Mouse (Mus musculus) kidney, postnatal 36 days (tissue): Measurements from ENCODE around the gene Pdss2.

Experiments
- DNase-seq, 2 experiments: peaks; one replicate each; pipeline ENCODE4 v3.0.0; 2021 to 2022; ENCODE audit warnings: mixed read lengths in 2 of 2

Gene Pdss2

GRCm38 (mm10) chr10:43487441-43488010 lies 266.2 kb downstream of the Pdss2 start:
- DNase-seq, result peak; percentile 36 to 44

DNA sequence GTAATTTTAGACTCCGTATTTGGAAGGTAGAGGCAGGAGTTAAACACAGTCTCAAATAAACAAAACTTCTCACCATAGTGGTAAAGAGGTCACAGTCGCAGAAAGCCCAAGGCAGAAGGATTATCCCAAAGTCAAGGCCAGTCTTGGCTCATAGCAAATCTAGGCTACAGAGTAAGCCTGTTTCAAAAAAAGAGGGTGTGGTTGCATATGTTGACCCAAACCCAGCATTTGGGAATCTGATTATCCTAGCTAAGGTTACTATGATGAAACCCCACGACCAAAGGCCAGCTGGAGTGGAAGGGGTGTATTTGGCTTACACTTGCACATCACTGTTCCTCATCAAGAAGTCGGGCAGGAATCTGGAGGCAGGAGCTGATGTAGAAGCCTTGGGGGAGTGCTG lies 267.0 kb downstream of the Pdss2 start:
- DNase-seq, result no peak

DNA sequence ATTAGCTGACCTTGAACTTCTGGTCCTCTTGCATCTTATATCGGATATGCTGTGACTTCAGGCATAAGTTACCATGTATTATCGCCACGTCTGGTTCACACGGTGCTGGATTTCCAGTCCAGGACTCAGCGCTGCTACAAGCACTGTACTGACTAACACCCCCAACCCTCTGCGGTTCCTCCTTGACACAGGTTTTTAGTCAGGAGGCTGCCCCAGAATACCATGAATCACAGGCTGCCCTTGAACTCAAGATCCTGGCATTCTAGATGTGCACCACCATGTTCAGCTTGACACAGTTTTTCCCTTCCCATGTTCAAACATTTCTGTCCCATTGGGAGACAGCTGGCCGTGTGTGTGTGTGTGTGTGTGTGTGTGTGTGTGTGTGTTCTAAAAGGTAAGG lies 267.9 kb downstream of the Pdss2 start:
- no peak for DNase-seq

DNA sequence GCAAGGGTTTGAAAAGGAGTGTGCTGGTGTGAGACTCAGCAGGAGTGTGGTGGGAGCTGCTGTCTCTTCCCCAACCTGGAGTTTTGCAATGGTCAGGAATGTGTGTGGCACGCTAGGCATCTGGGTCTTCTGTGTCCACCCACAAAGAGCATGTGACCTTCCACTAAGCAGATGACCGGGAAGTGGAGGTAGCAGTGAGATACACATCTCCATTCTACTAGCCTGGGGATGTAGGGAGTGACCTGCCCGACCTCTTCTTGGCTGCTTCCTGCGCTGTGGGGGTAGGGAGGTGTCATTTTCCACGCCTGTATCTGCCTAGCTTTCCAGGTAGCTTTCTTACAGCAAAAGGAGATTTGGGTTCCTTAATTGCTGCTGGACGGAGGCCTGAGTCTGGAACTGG lies 268.3 kb downstream of the Pdss2 start:
- DNase-seq, result peak; percentile 63 to 68

DNA sequence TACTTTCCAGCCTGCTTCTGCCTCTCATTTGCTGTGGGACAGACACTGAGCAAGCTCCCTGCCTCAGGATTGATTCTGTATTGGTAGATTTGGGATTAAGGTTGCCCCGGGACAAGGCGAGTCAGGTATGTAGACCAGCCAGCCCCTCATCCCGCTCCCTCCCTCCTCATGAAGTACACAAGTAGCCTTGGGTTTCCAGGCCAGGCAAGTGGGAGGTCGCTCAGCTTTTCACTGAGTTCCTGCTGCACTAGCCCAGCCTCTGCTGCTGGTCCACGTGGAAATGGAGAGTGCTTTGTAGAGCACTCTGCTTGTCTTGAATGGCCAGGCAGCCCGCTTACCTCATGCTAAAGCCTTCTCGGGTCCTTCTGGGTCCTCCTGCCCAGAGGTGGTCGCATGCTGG lies 268.7 kb downstream of the Pdss2 start:
- no peak for DNase-seq

DNA sequence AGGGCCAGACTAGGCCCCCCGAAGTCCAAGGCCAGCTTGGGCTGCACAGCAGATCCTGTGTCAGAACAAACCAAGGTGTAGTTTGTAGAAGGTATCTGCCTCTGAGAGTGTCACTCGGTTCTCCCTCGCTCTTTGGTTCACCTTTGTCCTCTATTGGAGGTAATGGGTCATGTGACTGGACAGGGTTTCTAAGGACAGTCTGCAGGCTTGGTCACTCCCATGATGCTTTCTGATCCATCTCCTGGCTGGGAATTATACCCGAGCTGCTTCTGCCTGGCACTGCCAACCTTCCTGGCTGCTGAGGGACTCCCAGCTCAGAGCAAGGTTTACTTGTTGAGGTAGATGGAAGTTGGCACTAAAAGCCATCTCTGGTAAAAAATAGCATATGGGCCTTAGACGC lies 269.6 kb downstream of the Pdss2 start:
- peak; percentile 70 to 89 for DNase-seq

DNA sequence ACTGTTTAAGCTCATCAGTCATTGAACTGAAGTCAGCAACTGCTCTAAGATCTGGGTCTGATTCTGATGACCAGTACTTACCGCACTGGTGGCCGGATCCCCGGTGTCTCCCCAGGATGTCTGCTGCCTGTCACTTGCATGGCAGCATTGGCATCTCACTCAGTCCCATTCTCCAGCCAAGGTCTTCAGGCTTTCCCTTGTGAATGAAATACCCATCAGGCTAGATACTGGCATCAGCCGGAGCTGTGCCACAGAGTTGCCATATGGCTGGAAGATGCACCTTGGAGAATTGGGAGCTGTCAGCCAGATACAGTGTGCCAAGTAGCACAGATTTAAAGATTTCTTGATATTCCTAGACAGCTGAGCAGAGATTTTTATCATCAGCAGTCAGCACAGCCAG lies 281.3 kb downstream of the Pdss2 start:
- peak in 1 of 2 experiments; percentile 5 for DNase-seq

DNA sequence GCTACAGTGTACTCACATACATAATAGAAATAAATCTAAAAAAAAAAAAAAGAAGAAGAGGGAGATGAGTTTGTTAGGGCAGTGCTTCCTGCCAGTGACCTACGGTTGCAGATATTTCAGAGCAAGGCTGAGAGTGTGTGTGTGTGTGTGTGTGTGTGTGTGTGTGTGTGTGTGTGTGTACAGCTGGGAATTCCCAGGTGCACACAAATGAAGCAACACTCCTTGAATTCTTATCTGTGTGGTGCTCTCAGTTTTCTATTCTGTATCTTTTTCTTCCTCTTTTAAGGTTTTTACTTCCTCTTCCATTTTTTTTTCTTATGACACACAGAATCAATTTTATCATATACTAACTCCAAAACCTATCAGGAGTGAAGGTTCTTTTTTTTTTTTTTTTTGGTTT lies 283.0 kb downstream of the Pdss2 start:
- DNase-seq, result no peak

DNA sequence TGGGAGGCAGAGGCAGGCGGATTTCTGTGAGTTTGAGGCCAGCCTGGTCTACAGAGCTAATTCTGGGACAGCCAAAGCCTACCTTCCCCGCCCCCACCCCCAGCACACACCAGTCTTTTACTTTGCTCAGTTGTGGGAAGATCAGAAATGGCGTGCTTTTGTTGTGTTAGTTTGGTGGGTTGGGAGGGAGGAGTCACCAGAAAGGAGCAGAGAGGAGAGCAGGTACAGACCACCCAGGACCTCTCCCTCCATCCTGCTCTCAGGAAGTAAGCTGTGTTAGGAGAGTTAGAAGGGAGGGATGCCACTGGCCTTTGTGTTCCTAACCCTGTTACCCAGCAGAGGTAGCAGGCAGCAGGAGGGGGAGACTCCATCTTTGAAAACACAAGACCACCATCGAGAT lies 285.8 kb downstream of the Pdss2 start:
- DNase-seq, result no peak

GRCm38 (mm10) chr10:43509228-43509627 lies 287.9 kb downstream of the Pdss2 start:
- DNase-seq, result no peak

GRCm38 (mm10) chr10:43512976-43513375 lies 291.7 kb downstream of the Pdss2 start:
- no peak for DNase-seq
